Mouse (Mus musculus): ENCODE measurements around the gene Stim1.

Stim1 gene

GRCm38 (mm10) chr7:102302471-102302870 lies 34.9 kb downstream of the Stim1 start:
- no peak for DNase-seq (ENCODE audit: low spot score in 2 of 2)

GRCm38 (mm10) chr7:102305596-102305995 lies 38.0 kb downstream of the Stim1 start:
- DNase-seq (ENCODE audit: low spot score in 2 of 2): no peak

- DNase-seq (ENCODE audit: low spot score in 2 of 2): no peak
These were observed 42.7 kb downstream of the Stim1 start for GRCm38 (mm10) chr7:102310266-102310665.

GRCm38 (mm10) chr7:102310821-102311220 lies 43.2 kb downstream of the Stim1 start:
- DNase-seq (ENCODE audit: low spot score in 2 of 2): no peak

DNA sequence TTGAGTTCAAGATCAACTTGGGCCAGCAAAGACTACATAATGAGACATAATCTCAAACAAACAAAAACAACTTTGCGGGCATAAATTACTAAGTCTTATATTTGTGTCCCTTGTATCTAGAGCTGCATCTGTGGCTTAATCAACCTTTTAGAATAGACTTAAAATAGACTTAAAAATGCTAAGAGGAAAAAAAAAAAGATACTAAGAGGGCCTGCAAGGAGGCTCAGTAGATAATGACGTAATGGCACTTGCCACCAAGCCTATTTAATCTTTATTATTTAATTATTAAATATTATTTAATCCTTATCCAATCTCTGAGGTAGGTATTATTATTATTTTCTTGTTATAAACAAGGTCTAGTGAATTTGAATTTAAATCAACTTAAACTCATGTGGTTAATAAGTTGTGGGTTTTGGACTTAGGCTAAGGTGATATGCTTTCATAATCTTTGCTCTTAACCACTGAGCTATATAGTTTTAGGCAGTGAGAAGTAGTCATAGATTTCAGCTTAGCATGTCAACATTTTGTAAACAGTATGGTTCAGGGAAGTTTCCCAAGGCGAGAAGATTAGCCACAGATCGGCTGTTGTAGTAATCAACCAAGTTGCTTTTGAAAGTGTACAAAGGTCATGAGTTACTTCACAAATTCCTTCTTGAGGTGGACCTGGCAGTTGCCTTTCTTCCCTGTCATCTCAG lies 45.4 kb downstream of the Stim1 start:
- no peak for DNase-seq (ENCODE audit: low spot score in 2 of 2)

- no peak for DNase-seq (ENCODE audit: low spot score in 2 of 2)
These were observed 45.9 kb downstream of the Stim1 start for GRCm38 (mm10) chr7:102313535-102313863.

GRCm38 (mm10) chr7:102314107-102314506 lies 46.5 kb downstream of the Stim1 start:
- no peak for DNase-seq (ENCODE audit: low spot score in 2 of 2)

GRCm38 (mm10) chr7:102314908-102315307 lies 47.3 kb downstream of the Stim1 start:
- DNase-seq (ENCODE audit: low spot score in 2 of 2): no peak

DNA sequence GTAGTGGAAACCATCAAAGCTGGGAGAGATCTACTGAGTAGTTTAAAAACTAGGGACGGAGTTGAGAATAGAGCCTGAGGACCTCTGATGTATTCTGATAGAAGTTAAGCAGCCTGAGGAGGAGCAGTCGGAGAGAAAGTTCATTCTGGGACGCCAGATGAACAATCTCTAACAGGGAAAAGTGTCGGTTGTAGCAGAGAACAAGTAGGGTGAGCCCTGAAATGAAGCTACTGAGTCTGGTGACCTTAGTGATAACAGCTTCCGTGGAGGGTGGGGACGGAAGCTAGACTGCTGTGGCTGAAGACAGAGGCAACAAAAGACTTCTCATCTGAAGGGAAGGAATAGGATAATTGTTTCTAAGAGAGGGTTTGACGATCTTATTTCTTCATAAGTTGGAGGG lies 47.8 kb downstream of the Stim1 start:
- DNase-seq (ENCODE audit: low spot score in 2 of 2): no peak

- DNase-seq (ENCODE audit: low spot score in 2 of 2): no peak
These were observed 50.1 kb downstream of the Stim1 start for GRCm38 (mm10) chr7:102317583-102318168.

DNA sequence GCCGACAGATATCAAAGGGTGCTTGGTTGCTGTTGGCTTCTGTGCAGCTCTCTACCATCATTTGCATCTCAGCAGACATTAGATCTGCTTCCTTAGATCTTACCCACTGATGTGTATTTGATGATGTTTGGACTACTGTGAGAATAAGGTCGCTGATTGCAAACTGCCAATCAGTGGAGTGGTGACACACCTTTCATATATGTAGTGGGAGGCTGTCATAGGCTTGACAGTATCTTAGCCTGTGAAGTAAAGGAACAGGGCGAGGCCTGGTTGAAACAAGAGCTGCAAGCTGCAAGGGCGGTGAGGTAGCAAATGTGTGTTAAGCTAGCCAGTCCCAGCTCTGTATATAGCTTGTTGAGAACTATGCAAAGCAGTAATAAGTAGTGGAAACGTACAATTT lies 54.5 kb downstream of the Stim1 start:
- no peak for DNase-seq (ENCODE audit: low spot score in 2 of 2)

DNA sequence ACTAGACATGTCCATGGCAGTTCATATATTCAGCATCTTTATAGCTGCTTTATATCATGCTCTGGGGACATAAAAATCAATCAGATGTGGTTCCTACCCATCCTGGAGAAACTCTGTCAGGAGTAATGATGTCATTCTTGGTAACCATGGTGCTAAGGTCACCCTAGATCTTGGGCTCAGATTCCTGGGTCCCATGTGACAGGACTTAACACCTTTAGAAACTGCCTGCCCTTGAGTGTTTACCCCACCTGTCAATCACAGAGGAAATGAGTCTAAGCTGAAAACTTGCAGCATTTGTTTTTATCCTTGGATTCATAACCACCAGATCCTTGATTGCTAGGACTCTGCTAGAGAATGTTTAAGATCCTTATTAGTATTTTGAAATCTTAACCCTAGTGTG lies 58.7 kb downstream of the Stim1 start:
- DNase-seq (ENCODE audit: low spot score in 2 of 2): no peak

- no peak for DNase-seq (ENCODE audit: low spot score in 2 of 2)
These were observed 62.7 kb downstream of the Stim1 start for GRCm38 (mm10) chr7:102330270-102330669.

GRCm38 (mm10) chr7:102331476-102331875 lies 63.9 kb downstream of the Stim1 start:
- DNase-seq (ENCODE audit: low spot score in 2 of 2): no peak

- no peak for DNase-seq (ENCODE audit: low spot score in 2 of 2)
These were observed 66.1 kb downstream of the Stim1 start for GRCm38 (mm10) chr7:102333741-102334140.

- no peak for DNase-seq (ENCODE audit: low spot score in 2 of 2)
These were observed 69.7 kb downstream of the Stim1 start for GRCm38 (mm10) chr7:102337326-102337725.

GRCm38 (mm10) chr7:102337898-102338297 lies 70.3 kb downstream of the Stim1 start:
- peak; percentile 46 to 62 for DNase-seq (ENCODE audit: low spot score in 2 of 2)

GRCm38 (mm10) chr7:102338956-102339355 lies 71.3 kb downstream of the Stim1 start:
- DNase-seq (ENCODE audit: low spot score in 2 of 2): no peak

DNA sequence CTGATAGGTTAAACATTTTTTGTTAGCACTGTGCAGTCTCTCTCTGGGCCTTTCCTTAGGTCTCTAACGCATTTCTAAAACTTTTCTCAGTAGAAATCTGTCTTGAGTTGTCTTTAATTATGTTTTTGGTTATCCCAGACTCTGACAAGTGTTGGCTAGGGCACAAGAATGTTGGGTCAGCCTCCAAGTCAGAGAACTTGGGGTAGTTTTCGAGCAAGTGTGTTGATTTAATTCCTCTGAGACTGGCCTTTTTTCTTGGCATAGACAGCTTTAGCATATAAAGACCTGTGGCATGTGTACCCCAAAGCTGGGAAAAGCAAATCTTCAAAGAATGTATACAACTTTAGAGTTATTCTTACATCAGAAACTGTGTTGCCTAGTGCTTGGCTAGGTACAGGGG lies 78.3 kb downstream of the Stim1 start:
- DNase-seq (ENCODE audit: low spot score in 2 of 2): no peak

- DNase-seq (ENCODE audit: low spot score in 2 of 2): no peak
These were observed 79.7 kb downstream of the Stim1 start for GRCm38 (mm10) chr7:102347327-102347726.

DNA sequence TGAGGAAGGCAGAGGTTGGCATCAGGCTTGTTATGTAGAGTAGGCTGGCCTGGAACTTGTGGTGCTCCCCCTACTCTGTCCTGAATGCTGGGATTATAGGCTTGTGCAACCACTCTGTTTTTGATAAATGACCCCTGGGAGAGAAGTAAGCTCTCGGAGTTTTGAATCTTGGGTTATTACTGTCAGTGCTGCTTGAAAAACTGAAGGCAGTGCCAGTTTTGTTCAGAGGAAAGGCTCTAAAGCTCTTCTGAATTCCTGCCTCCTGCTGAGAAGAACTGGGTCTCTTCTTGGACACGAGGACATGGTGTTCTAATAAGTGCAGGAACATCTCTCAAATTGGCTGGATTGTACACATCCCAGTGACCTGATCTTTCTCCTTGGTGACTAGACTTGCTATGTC lies 81.1 kb downstream of the Stim1 start:
- no peak for DNase-seq (ENCODE audit: low spot score in 2 of 2)

GRCm38 (mm10) chr7:102349236-102349635 lies 81.6 kb downstream of the Stim1 start:
- no peak for DNase-seq (ENCODE audit: low spot score in 2 of 2)

- no peak for DNase-seq (ENCODE audit: low spot score in 2 of 2)
These were observed 85.8 kb downstream of the Stim1 start for GRCm38 (mm10) chr7:102353420-102353819.

- DNase-seq (ENCODE audit: low spot score in 2 of 2): no peak
These were observed 90.5 kb downstream of the Stim1 start for GRCm38 (mm10) chr7:102358124-102358523.
